Mouse (Mus musculus) cerebellum, adult 8-10 months (tissue): ENCODE results near the gene Svep1.
A peak's percentile ranks its signal among the peaks of the same experiment; 100 is the strongest.

Experiments used
- DNase-seq: peaks from one replicate; pipeline ENCODE4 v3.0.0; 2022

The Svep1 gene

DNA sequence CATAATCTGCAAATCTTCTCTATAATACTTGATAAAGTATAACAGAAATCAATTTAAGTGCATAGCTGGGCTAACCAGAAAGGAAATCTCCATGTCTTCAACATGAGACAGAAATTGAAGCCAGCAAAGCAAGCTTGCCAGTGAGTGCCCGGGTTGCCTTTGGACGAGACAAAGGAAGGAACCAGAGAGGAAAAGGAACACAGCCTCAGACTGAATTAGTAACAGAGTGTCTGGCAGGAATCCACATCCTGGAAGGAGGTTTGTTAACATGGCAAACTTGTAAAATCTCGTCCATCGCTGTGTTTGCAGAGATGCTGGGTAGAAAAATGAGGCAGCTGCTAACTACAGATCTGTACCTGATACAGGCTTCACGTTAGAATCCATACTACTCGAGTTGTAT, 128.7 kb downstream of the Svep1 start:
- DNase-seq, result no peak

DNA sequence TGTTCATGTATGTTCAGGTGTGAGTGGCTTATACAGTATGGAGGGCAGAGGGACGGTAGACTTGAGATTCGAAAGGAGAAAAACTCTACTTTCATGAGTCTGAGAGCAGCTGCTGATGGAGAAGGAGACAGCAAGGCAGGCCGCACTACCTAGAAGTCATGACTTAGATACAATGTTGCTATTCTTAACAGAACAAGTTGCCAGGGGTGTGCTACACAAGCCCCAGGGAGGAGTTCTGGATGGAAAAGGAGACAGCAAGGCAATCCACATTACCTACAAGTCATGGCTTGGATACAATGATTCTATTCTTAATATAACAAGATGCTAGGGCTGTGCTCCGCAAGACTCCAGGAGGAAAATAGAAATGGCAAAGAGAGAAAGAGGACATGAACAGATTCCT, 129.1 kb downstream of the Svep1 start:
- no peak for DNase-seq

DNA sequence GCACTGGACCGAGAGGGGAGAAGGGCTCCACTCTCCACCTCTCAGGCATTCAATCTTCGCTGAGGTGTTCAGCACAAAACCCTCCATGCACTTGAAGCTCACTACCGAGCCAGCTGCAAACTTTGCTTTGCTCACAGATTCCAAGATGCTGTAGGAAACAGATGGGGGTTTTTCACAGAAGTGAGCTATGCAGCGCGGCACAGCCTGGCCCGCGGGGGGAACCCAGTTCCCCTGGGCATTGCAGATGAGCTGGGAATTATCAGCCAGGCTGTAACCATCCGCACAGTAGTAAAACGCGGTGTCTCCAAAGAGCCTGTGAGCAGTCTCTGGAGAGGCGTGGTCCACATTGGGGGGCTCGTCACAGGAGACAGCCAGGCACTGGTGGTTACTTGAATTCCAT, 133.8 kb downstream of the Svep1 start:
- no peak for DNase-seq

DNA sequence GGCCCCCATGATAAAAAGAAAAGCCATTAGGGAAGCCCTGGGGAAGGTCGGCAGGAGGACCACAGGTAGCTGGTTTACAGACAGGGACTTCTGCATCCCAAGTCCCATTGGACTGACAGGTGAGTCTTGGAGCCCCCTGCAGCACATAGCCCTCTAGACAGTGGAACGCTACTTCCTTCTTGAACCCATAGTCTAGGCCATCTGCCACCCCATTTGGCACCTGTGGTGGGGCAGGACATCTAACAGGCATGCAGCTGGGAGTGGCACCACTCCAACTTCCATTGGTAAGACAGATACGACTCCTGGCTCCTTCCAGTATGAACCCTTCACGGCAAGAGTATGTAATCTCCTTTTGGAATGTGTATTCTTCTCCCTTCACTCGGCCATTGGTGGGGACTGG, 137.8 kb downstream of the Svep1 start:
- peak; percentile 19 for DNase-seq

DNA sequence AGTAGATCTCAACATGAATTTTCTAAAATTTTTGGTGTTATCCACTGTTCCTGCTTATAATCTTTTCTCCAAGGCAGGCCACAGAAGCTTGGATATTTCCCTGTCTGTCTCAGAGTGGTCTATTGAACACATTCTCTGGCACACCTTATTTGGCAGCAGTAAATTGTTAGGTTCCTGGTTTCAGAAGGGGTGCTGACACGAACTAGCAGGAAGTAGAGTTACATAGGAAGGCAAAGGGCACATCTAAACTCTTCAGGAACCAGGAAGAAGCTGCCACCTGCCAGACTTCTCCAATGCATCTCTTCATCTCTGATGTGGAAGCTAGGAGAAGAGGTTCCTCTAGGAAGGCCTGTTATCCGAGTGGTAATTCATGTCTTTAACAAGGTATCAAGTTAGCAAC, 141.9 kb downstream of the Svep1 start:
- no peak for DNase-seq

DNA sequence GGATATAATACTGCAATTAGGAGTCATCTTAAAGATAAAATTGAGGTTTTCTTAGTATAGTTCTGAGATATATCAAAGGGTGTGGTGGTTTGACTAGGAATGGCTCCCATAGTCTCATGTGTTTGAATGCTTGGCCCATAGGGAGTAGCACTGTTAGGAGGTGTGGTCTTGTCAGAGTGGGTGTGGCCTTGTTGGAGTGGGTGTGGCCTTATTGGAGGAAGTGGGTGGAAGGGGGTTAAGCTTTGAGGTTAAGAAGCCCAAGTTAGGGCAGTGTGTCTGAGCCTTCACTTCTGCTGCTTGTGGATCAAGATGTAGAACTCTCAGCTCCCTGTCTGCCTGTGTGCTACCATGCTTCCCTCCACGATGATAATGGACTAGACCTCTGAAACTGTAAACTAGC, 143.7 kb downstream of the Svep1 start:
- DNase-seq, result no peak

DNA sequence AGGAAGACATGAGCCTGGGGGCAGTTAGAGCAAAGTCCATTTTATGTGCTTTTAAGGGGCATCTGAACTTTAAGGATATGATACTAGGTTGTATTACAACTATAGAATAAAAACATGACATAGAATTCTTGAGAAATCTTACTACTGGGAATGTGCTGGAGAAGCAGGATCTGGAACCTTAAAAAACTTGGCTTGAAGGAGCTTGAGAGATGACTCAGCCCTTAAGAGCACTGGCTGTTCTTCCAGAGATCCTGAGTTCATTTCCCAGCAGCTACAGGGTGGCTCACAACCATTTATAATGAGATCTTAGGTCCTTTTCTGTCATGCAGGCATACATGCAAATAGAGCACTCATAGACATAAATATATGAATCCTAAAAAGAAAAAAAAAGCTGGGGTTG, 151.0 kb downstream of the Svep1 start:
- no peak for DNase-seq

DNA sequence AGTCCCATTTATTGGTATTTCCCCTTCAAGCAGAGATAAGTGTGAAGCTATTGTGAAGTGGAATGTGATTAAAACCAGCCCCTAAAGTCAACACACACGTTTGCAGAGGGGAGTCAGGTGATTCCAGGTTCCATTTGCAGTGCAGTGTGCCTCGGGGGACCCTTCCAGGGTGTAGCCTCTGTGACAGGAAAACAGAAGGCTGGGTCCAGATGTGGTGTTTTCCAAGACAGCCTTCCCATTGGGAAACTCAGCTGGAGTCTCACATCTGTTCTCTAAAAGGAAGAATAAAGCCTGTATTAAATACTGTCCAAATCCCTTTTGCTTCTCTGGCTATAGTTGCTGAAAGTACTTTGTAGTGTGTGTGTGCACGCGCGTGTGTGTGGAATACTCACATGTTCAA, 152.2 kb downstream of the Svep1 start:
- no peak for DNase-seq

DNA sequence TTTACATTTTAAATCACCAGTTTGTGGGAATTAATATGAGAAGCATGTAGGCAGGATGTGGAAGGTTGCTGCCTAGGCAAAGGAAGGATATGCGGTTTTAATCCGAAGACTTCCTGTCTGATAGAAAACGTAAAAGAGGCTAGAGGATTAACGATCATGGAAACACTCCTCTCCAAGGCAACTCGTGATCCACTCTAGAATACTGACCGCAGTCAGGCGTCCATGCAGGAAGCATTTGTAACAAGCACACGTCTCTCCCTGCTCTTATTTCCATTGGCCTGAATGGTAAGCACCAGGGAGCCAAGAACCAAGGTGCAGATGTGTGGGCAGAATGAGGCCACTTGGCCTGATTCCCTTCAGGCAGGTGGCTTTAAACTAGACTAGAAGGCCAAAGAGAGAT, 155.9 kb downstream of the Svep1 start:
- no peak for DNase-seq

DNA sequence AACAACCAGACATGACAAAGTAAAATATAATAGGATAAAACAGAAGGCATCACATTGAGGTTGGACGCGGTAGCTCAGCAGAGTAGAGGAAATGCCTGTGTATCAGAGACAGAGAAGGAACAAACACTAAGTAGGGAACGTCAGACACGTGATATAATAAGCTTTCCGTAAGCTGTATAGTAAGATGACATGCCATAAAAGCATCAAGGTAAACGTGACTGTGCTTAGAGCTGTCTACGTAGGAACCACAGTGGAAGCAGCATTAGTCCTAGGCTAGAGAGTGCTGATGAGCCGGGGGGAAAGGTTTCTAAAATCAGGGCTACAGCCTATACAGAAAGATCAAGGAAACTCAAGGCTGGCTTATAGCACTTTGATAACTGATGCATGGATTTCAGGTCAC, 156.4 kb downstream of the Svep1 start:
- DNase-seq, result no peak

DNA sequence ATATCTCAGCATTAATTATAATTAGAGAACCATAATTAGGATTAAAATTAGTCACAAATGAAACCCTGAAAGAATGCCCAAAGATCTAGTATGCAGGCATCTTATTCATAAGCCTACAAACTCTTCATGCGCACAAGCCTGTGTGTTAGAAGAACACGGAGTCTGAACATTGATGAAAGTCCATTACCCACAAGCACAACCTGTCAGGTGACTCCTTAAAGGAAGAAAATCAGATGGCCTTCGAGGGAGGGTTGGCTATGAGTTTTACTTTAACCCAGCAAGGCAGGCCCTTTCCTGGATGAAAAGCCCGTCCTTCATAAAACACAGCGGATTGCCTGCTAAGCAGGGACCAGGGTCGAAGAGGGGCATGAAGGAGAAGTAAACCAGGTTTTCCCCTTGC, 161.8 kb downstream of the Svep1 start:
- no peak for DNase-seq

DNA sequence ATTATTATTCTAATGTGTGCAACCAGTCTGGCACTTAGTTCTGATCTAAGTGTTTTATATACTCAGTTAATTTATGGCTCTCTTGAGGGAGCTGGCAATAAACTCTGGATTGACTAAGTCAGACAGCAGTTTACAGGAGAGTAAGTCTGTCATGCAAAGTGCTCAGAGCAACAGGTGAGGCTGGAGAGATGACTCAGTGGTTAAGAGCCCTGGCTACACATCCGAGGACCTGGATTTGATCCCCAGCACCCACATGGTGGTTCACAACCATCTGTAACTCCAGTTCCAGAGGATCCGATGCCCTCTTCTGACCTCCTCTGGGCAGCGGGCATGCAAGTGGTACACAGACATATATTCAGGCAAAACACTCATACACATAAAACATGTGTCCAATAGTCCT, 162.3 kb downstream of the Svep1 start:
- DNase-seq, result no peak

DNA sequence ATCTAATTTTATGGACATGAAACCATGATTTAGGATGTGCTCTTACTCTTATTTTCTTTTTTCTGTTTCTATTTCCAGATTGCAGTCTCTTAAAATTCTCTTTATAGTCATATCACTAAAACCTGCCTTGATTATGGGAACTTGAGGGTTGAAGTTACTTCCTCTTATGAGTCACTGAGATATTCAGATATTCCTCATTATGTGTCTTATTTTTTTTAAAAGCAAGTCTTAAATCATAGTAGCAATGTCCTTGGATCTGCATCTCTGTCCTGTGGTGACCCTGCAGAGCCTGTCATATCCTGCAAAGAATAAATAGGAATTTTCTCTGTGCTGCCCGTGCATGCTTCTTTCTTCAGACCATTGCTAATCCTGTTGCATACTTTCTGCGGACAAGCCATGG, 166.6 kb downstream of the Svep1 start:
- DNase-seq, result no peak

DNA sequence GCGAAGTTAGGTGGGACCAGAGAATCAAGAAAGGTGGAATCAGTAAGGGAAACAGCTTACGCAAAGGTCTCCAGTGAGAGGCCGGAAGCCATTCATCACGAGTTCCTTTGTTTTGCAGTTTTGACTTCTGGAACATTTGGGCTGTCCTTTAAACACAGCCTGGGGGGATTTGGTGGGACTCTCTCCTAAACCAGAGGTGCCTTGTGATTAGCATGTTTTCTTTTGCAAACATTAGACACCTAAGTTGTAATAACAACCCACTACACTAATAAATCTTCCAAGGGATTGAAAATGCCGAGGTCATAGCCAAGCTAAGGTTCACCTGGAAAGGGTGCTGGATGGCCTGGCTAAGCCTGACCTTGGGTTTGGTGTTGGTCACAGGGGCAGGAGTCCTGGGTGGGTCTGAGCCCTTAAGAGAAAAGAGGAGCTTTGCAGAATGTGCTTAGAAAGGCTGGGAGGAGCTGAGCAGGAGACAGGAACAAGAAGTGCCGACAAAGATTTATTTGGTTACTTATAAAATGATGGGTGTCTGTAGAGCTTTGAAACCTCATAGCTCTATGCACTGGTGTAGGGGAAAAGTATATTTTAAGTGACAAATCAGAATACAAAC, 169.5 kb downstream of the Svep1 start:
- no peak for DNase-seq

DNA sequence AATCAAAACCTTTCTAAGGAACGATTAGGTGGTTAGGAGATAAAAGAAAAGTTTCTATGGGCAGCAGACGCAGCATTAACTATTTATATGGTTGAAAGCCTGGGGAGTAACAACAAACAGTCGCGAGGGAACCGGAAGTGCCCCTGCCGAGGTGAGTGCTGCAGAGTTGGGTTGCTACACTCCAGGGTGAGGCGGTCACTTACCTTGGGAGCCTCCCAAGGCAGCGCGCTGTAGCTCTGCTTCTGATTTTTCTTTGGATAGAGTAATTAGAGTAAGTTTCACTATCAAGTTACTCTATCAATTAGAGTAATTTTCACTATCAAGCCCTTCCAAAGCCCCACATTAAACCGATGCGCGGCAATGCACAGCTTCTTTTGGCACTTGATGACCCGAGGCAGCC, 172.0 kb downstream of the Svep1 start:
- no peak for DNase-seq

DNA sequence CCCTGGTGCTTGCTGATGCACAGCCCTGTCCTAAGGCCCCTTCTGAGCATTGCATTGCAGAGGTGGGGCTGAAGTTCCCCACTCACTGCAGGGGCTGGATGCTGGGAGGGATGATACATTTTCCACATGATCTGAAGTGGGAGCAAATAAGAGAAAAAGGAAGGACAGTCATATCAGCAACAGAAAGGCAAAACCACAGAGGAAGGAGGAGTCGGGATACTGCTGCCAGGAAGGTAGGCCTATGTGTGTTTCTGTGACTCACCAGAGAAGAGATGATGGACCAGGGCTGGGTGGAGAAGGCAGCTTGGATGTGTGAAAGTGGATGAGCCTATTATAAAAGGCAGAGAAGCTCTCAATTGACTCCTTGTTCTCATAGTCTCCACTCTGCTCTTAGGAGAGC, 173.9 kb downstream of the Svep1 start:
- no peak for DNase-seq

DNA sequence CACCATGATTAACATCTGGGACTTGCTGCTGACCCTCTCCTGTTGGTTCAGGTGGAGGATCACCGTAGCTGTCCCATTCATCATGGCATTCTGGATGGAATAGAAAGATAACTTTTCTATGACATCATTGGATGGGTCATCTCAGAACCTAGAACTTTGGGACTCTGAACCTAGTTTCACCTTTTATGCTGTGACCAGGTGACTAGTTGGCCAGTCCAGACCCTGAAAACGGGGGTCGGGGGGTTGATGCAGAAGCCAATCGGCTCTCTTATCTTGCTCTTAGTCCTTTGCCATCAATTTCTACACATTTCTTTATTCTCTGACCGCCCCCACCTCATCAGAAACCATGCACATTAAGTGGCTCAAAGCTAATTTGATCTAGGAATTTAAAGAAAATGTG, 197.6 kb downstream of the Svep1 start, which contains the start of gene Txndc8:
TSS of gene Txndc8 (minus strand) at position 101 of the 400 bp plus-strand sequence.
- DNase-seq, result no peak

DNA sequence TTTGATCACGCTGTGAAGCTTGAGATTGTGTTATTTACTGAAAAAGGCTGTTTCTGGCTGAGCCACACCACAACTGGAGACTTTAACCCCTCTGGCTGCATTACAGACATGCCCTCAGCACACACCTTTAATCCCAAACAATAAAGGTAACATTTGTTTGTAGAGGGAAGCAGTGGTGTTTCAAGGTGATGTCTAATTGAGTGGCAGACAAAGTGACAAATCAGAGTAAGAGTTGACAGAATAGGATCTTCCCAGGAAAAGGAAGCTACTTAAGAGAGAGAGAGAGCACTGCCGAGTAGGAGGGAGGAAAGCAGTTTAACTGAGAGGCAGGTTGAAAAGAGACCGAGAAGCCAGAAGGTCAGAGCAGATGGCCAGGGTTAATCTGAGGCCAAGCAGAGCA, 203.2 kb downstream of the Svep1 start:
- no peak for DNase-seq
